Mouse (Mus musculus): ENCODE results near the gene Tram2.

- TF ChIP-seq CTCF (IDR thresholded peaks at IDR 0.05; ENCODE audit: low read depth, low read length) (no peak), POLR2A (IDR thresholded peaks at IDR 0.05; ENCODE audit: extremely low read depth, insufficient read depth, low read length) (no peak)
Observed at GRCm38 (mm10) chr1:21035878-21036277, 43.2 kb downstream of the Tram2 start.

Measured in liver, adult 2 months (tissue).